Mouse (Mus musculus): ENCODE measurements around the gene Piezo1. TPM values are rescaled to one million over a fixed set of nuclear protein-coding genes. Genes with fewer than 3 reads are reported as not detected.
A peak's percentile ranks its signal among the peaks of the same experiment; 100 is the strongest.

Gene Piezo1
- polyA plus RNA-seq, 1 experiment from 2014 or later, result 17.4 TPM

DNA sequence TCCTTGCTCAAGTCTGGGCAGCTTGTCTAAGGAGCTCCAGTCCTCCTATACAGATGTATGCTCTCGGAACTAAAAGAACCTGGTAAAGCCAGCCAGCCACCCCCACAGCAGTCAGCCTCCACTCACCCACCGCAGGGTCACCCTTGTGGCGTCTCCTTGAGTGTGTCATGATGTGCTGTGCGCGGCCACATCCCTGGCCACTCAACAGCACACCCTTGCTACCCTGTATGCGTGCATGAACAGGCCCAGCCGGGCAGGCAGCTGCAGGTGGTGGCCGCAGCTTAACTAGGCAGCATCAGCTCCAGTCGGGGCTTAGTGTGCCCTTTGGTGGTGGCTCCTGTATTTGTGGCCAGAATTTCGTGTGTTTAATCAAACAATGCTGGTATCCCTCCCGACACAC, 94.0 kb downstream of the Piezo1 start:
- no peak for ATAC-seq (replicated peaks; ENCODE audit: insufficient number of reproducible peaks, low FRiP score, low TSS enrichment)
- no peak overlapping the region for H3K4me2 ChIP-seq
- peaks cover 27% of the 10 kb centered on the region for H3K4me1 ChIP-seq (ENCODE audit: control insufficient read depth, insufficient read depth, low read length)
- peaks cover 33% of the 10 kb centered on the region for H3K27me3 ChIP-seq (ENCODE audit: control insufficient read depth, insufficient read depth, low read length)
- no peak overlapping the region for H3K9ac ChIP-seq (ENCODE audit: low read depth, low read length)
- no peak overlapping the region for H3K27ac ChIP-seq (ENCODE audit: low read depth, low read length)
- 64% methylated on average over 11 of the region's 11 CpGs for WGBS (ENCODE audit: insufficient replicate concordance)
- H3K9me3 ChIP-seq (replicated peaks; ENCODE audit: control insufficient read depth, low read length), result no peaks in the 10 kb centered on the region
- no peaks in the 10 kb centered on the region for H3K36me3 ChIP-seq (ENCODE audit: control insufficient read depth, insufficient read depth, low read length)
- no peak overlapping the region for H3K4me3 ChIP-seq (ENCODE audit: low read depth, low read length)

DNA sequence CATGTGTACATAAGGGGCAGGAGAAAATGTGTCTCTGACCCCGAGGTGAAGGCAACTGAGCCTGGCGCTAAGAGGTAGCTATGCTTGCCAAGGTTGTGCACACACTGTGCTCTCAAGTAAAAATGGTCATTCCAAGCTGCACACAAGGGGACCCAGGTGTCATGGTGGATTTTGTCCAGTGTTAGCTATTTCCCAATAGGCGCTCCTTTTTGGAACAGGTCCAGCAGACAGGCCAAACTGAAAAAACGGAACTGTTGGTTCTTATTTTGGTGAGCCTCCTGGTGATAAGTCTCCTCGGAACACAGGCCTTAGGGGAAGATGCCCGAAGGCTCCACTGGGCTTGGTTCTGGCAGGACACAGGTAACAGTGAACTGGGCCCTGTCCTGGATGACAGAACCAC, 96.7 kb downstream of the Piezo1 start:
- Histone ChIP-seq H3K4me2 (no peak overlapping the region), H3K27me3 (ENCODE audit: control insufficient read depth, insufficient read depth, low read length) (peaks cover 12% of the 10 kb centered on the region), H3K4me3 (ENCODE audit: low read depth, low read length) (no peak overlapping the region), H3K4me1 (ENCODE audit: control insufficient read depth, insufficient read depth, low read length) (peaks cover 18% of the 10 kb centered on the region), H3K9me3 (replicated peaks; ENCODE audit: control insufficient read depth, low read length) (no peaks in the 10 kb centered on the region), H3K9ac (ENCODE audit: low read depth, low read length) (no peak overlapping the region), H3K36me3 (ENCODE audit: control insufficient read depth, insufficient read depth, low read length) (no peaks in the 10 kb centered on the region), H3K27ac (ENCODE audit: low read depth, low read length) (no peak overlapping the region)
- no peak for ATAC-seq (replicated peaks; ENCODE audit: insufficient number of reproducible peaks, low FRiP score, low TSS enrichment)
- WGBS (ENCODE audit: insufficient replicate concordance), result 83% methylated on average over 6 of the region's 6 CpGs

DNA sequence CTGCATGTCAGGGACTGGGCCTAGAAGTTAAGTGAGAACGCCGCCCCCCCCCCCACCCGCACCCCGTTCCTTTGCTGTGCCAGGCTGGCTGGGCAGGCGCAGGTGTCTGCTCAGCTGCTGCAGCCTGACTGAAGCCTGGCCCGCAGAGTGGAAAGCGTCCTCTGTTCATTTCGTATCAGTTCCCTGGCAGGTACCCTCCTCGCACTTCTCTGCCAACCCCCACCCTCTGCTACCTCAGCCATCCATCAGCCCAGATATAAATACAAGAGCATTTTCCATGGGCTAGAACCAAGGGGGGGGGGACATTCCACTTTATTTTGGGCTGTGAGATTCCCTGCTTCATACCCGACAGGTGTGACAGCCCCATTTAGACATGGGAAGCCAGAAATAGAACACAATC, 99.0 kb downstream of the Piezo1 start:
- WGBS (ENCODE audit: insufficient replicate concordance), result 63% methylated on average over 10 of the region's 10 CpGs
- 0 out of 2 replicates have a peak overlapping the region, but pooled peaks have one; percentile 3 for H3K4me2 ChIP-seq

DNA sequence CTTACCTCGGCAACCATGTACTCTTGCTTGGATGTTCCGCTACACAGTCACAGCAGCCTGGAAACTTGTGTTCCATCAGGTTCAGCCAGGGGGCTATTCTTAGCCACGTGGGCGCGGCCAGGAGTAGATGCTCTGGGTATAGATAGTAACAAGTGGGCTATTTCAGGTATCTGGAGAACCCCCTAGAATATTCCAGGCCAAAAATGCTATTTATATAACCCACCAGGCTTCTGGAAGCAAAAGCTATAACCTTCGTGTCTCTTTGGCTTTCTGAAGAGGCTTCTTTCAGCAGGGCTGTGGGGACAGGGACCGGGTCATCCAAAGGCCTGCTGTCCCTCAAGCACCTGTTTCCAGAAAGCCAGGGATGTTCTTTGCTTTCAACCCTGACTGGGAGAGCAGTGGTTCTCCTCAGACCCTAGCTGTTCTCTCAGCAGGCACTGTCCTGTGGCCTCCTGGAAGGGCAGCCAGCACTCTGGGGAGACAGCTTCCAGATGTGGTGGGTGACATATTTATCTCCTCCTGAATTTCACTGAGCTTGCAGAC, 99.9 kb downstream of the Piezo1 start:
- Histone ChIP-seq H3K27ac (ENCODE audit: low read depth, low read length) (peak overlapping the region; percentile 88), H3K27me3 (ENCODE audit: control insufficient read depth, insufficient read depth, low read length) (no peaks in the 10 kb centered on the region), H3K4me1 (ENCODE audit: control insufficient read depth, insufficient read depth, low read length) (peaks cover 18% of the 10 kb centered on the region), H3K4me3 (ENCODE audit: low read depth, low read length) (0 out of 2 replicates have a peak overlapping the region, but pooled peaks have one; percentile 4), H3K9ac (ENCODE audit: low read depth, low read length) (no peak overlapping the region), H3K4me2 (peak overlapping the region; percentile 45), H3K9me3 (replicated peaks; ENCODE audit: control insufficient read depth, low read length) (no peaks in the 10 kb centered on the region), H3K36me3 (ENCODE audit: control insufficient read depth, insufficient read depth, low read length) (no peaks in the 10 kb centered on the region)
- WGBS (ENCODE audit: insufficient replicate concordance), result 38% methylated on average over 7 of the region's 7 CpGs
- ATAC-seq (replicated peaks; ENCODE audit: insufficient number of reproducible peaks, low FRiP score, low TSS enrichment), result peak; percentile 56

More for the DNA sequence above, 99.0 kb downstream of the Piezo1 start:
- ATAC-seq (replicated peaks; ENCODE audit: insufficient number of reproducible peaks, low FRiP score, low TSS enrichment), result no peak
- no peak overlapping the region; the same call in 1 of the 2 replicates for H3K9ac ChIP-seq (ENCODE audit: low read depth, low read length)
- H3K4me3 ChIP-seq (ENCODE audit: low read depth, low read length), result no peak overlapping the region
- no peaks in the 10 kb centered on the region for H3K36me3 ChIP-seq (ENCODE audit: control insufficient read depth, insufficient read depth, low read length)
- 0 out of 2 replicates have a peak, but pooled peaks cover under 1% of the 10 kb centered on the region for H3K27me3 ChIP-seq (ENCODE audit: control insufficient read depth, insufficient read depth, low read length)
- H3K4me1 ChIP-seq (ENCODE audit: control insufficient read depth, insufficient read depth, low read length), result peaks cover 18% of the 10 kb centered on the region
- H3K9me3 ChIP-seq (replicated peaks; ENCODE audit: control insufficient read depth, low read length), result no peaks in the 10 kb centered on the region
- peak overlapping the region; percentile 88 for H3K27ac ChIP-seq (ENCODE audit: low read depth, low read length)

DNA sequence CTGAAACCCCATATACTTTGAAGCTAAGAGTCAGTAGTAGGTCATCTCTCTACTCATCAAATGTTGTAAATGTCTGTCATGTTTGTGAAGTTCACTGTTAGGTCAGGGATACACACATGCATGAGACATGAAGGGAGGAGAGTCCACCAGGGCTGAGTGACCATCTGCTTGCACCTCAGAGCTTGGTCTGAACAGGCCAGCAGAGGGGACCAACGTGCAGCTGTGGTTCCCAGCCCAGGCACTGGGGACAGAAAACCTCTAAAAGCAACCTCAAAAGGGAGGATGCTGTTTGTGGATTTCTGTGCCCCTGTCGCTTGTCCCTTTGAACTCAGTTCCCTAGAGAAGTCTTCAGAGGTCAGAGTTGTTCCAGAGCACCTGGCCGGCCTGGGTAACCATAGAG, 105.9 kb downstream of the Piezo1 start:
- no peaks in the 10 kb centered on the region for H3K36me3 ChIP-seq (ENCODE audit: control insufficient read depth, insufficient read depth, low read length)
- H3K4me3 ChIP-seq (ENCODE audit: low read depth, low read length), result no peak overlapping the region; the same call in 1 of the 2 replicates
- no peak for ATAC-seq (replicated peaks; ENCODE audit: insufficient number of reproducible peaks, low FRiP score, low TSS enrichment)
- H3K9me3 ChIP-seq (replicated peaks; ENCODE audit: control insufficient read depth, low read length), result no peaks in the 10 kb centered on the region
- 55% methylated on average over 3 of the region's 3 CpGs for WGBS (ENCODE audit: insufficient replicate concordance)
- H3K9ac ChIP-seq (ENCODE audit: low read depth, low read length), result peak overlapping the region; percentile 36; the same call in 1 of the 2 replicates
- peak overlapping the region; percentile 75 for H3K4me2 ChIP-seq
- no peaks in the 10 kb centered on the region for H3K27me3 ChIP-seq (ENCODE audit: control insufficient read depth, insufficient read depth, low read length)
- 0 out of 2 replicates have a peak overlapping the region, but pooled peaks have one; percentile 95 for H3K27ac ChIP-seq (ENCODE audit: low read depth, low read length)
- peaks cover 22% of the 10 kb centered on the region for H3K4me1 ChIP-seq (ENCODE audit: control insufficient read depth, insufficient read depth, low read length)

DNA sequence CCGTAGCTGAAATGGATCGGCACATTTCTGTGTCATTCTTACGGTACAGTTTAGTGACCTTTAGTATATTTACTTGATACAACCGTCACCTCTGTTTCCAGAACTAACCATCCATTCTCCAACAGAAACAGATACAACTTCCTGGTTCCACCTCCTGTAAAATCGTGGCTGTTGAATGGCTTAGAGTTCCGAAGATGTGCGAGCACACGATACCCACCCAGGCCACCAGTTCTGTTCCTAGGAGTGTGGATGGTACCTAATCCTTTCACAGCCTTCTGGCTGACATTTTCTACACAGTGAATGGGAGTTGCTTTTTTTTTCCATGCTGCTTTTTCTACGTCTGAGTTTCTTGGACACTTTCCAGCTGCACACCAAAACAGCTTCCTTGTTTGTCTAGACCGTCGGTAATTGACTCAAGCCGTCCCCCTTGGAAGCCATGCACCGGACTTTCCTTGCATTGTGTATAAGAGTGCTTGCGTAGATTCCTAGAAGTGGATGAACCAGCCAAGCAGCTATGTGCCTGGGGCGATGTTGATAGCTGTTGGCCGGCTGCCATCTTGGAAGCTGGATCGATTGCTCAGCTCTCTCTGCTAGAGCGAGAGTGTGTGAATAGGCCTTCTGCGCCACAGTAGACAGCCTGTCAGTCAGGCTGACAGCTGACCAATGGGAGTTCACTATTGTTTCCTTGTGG, 106.9 kb downstream of the Piezo1 start:
- peaks cover 4% of the 10 kb centered on the region; the same call in 1 of the 2 replicates for H3K36me3 ChIP-seq (ENCODE audit: control insufficient read depth, insufficient read depth, low read length)
- peak overlapping the region; percentile 61 for H3K4me3 ChIP-seq (ENCODE audit: low read depth, low read length)
- H3K4me2 ChIP-seq, result peak overlapping the region; percentile 75
- no peak for ATAC-seq (replicated peaks; ENCODE audit: insufficient number of reproducible peaks, low FRiP score, low TSS enrichment)
- H3K9ac ChIP-seq (ENCODE audit: low read depth, low read length), result peak overlapping the region; percentile 80
- 24% methylated on average over 19 of the region's 19 CpGs for WGBS (ENCODE audit: insufficient replicate concordance)
- H3K27ac ChIP-seq (ENCODE audit: low read depth, low read length), result peak overlapping the region; percentile 95
- no peaks in the 10 kb centered on the region for H3K9me3 ChIP-seq (replicated peaks; ENCODE audit: control insufficient read depth, low read length)
- no peaks in the 10 kb centered on the region for H3K27me3 ChIP-seq (ENCODE audit: control insufficient read depth, insufficient read depth, low read length)
- H3K4me1 ChIP-seq (ENCODE audit: control insufficient read depth, insufficient read depth, low read length), result peaks cover 22% of the 10 kb centered on the region

DNA sequence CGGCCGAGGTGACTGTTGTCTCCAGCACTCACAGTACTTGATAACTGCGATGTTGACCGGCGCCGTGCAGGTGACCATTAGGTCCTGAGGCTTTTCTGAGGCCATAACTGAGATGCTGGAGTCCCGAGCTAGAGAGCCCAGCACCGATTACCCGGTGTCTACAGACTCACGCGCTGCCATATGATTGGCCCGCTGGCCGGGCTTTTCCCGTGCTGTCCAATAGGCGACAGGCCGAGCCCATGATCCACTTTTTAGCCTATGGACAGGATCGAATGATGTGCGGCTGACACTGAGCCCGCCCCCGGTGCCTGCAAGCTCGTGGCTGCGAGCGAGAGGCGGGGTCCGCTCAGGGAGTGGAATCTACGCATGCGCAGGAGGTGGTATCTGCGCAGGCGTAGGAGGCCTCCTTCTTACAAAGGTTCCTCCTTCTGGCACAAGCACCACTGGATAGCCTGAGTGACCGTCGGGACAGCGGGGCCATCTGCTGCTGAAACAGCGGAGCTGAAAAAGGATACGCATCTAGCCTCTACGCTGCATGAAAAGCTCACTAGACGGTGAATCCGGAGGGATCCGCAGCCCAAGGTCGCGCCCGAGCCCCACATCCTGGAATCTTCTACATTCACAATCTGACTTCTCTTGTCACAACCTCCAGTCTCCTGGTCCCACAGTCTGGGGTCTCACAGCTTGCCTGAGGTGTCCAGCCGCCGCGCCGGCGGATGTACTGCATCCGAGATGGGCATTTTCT, 107.7 kb downstream of the Piezo1 start, which contains the start of gene Mvd:
Gene Mvd (minus strand): TSS at position 161 of the 745 bp plus-strand sequence.
- Histone ChIP-seq H3K4me3 (ENCODE audit: low read depth, low read length) (peak within 1 kb of the TSS; percentile 61), H3K27ac (ENCODE audit: low read depth, low read length) (peak within 1 kb of the TSS; percentile 95), H3K4me1 (ENCODE audit: control insufficient read depth, insufficient read depth, low read length) (peaks cover 22% of the 10 kb centered on the region), H3K36me3 (ENCODE audit: control insufficient read depth, insufficient read depth, low read length) (peaks cover 5% of the 10 kb centered on the region; the same call in 1 of the 2 replicates), H3K27me3 (ENCODE audit: control insufficient read depth, insufficient read depth, low read length) (no peaks in the 10 kb centered on the region), H3K4me2 (peak within 1 kb of the TSS; percentile 86), H3K9me3 (replicated peaks; ENCODE audit: control insufficient read depth, low read length) (no peaks in the 10 kb centered on the region), H3K9ac (ENCODE audit: low read depth, low read length) (peak within 1 kb of the TSS; percentile 80)
- peak; percentile 95 for ATAC-seq (replicated peaks; ENCODE audit: insufficient number of reproducible peaks, low FRiP score, low TSS enrichment)
- under 1% methylated on average over 47 of the region's 47 CpGs for WGBS (ENCODE audit: insufficient replicate concordance)

DNA sequence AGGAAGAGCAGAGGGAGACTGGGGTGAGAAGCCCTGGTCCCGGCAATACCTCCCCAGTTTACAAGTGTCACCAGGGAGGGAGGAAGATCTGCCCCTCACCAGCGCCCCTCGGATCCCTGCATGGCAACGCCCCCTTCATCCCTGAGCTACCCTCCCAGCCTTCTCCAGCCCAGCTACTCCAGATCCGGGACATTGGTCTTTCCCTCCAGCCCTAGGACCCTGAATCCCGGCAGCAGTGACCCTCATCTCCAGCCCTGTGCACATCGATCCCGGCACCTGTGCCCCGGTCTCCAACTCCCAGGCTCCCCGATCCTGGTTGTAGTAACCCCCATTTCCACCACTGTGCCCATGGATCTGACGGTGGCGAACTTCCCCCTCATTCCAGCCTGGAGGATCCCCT, 108.3 kb downstream of the Piezo1 start:
- H3K27ac ChIP-seq (ENCODE audit: low read depth, low read length), result no peak overlapping the region
- H3K9me3 ChIP-seq (replicated peaks; ENCODE audit: control insufficient read depth, low read length), result no peaks in the 10 kb centered on the region
- peaks cover 28% of the 10 kb centered on the region for H3K4me1 ChIP-seq (ENCODE audit: control insufficient read depth, insufficient read depth, low read length)
- peak overlapping the region; percentile 66 for H3K9ac ChIP-seq (ENCODE audit: low read depth, low read length)
- no peak for ATAC-seq (replicated peaks; ENCODE audit: insufficient number of reproducible peaks, low FRiP score, low TSS enrichment)
- H3K27me3 ChIP-seq (ENCODE audit: control insufficient read depth, insufficient read depth, low read length), result no peaks in the 10 kb centered on the region
- H3K4me3 ChIP-seq (ENCODE audit: low read depth, low read length), result peak overlapping the region; percentile 61
- H3K36me3 ChIP-seq (ENCODE audit: control insufficient read depth, insufficient read depth, low read length), result peaks cover 5% of the 10 kb centered on the region; the same call in 1 of the 2 replicates
- WGBS (ENCODE audit: insufficient replicate concordance), result under 1% methylated on average over 12 of the region's 12 CpGs
- H3K4me2 ChIP-seq, result peak overlapping the region; percentile 86

Measured in heart, embryonic 11.5 days (tissue).